ENCODE assay signal across 8 mouse cellular contexts in the genomic region with DNA sequence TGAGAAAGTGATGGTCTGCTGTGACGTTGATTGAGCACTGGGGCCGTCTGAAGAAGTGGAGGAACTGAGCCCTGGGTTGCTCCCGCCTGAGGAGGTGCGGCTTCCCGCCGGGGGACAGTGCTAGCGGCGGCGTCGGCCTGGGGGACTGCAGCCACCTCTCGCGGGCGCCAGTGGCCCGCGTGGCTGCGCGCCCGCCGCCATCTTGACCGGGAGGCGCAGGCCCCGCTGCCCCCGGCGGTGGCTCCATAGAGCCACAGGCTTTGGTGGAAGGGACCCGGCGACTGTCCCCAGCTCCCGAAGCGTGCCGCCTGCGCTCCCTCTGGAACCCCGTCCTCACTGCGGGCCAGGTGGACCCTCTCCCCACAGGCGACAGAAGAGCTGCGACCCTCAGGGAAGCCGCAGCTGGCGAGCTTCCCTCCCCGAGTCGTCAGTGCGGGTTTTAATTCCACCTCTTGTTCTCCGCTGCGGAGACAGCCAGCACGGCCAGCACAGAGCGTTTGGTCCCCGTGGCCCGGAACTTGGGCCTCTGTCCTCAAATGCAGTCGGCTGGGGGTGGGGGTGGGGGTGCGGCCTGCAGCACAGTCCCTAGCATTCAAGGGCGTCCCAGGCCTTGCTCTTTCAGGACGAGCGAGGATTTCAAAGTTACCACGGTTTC. TPM values are rescaled to one million over a fixed set of nuclear protein-coding genes. Genes with fewer than 3 reads are reported as not detected.
DNase-seq lines count a peak whose midpoint lies in the region; ATAC-seq and TF ChIP-seq lines count a peak whose summit lies in the region.

No protein-coding gene starts in this region.

- H3K36me3 ChIP-seq in kidney, embryonic 15.5 days: no peaks in the 10 kb centered on the region
- H3K36me3 ChIP-seq in hindbrain, embryonic 11.5 days (ENCODE audit: control insufficient read depth, insufficient read depth, low read length): no peaks in the 10 kb centered on the region
- H3K36me3 ChIP-seq in liver, postnatal 0 days (replicated peaks; ENCODE audit: insufficient read depth, low read length): no peaks in the 10 kb centered on the region
- no peaks in the 10 kb centered on the region for H3K36me3 ChIP-seq in stomach, embryonic 15.5 days

- DNase-seq in kidney, adult 8-10 months: no peak
- peak; percentile 67 for DNase-seq in embryo, embryonic 11 days
- peak; percentile 60 for DNase-seq in hindbrain, embryonic 11.5 days (ENCODE audit: low spot score)
- peak; percentile 36 for DNase-seq in liver, postnatal 0 days
- DNase-seq in left cerebral cortex, postnatal 25 days (ENCODE audit: low spot score in 2 of 2): no peak

- H3K27ac ChIP-seq in kidney, embryonic 15.5 days: peak overlapping the region; percentile 41; the same call in 1 of the 2 replicates
- peak overlapping the region; percentile 63; the same call in 1 of the 2 replicates for H3K27ac ChIP-seq in hindbrain, embryonic 11.5 days (ENCODE audit: low read depth, low read length)
- H3K27ac ChIP-seq in liver, postnatal 0 days (ENCODE audit: low read depth): peak overlapping the region; percentile 51; the same call in 1 of the 2 replicates
- H3K27ac ChIP-seq in stomach, embryonic 15.5 days: no peak overlapping the region

- peak overlapping the region; percentile 36 for H3K9ac ChIP-seq in kidney, embryonic 15.5 days
- H3K9ac ChIP-seq in hindbrain, embryonic 11.5 days (ENCODE audit: low read depth, low read length): peak overlapping the region; percentile 34
- peak overlapping the region; percentile 59 for H3K9ac ChIP-seq in liver, postnatal 0 days (replicated peaks)
- 0 out of 2 replicates have a peak overlapping the region, but pooled peaks have one; percentile 9 for H3K9ac ChIP-seq in stomach, embryonic 15.5 days

- intact Hi-C loops in left cerebral cortex, postnatal 25 days (cut with DNase I): no loop called here

- TF ChIP-seq CTCF in liver, postnatal 0 days (IDR thresholded peaks at IDR 0.05; ENCODE audit: low read depth): 0 out of 2 replicates have a peak, but pooled peaks have one; percentile 10

- H3K9me3 ChIP-seq in kidney, embryonic 15.5 days (replicated peaks): no peaks in the 10 kb centered on the region
- no peaks in the 10 kb centered on the region for H3K9me3 ChIP-seq in hindbrain, embryonic 11.5 days (ENCODE audit: control insufficient read depth, low read length)
- H3K9me3 ChIP-seq in liver, postnatal 0 days (ENCODE audit: low read length): no peaks in the 10 kb centered on the region
- no peaks in the 10 kb centered on the region for H3K9me3 ChIP-seq in stomach, embryonic 15.5 days

- peak overlapping the region; percentile 65 for H3K4me2 ChIP-seq in kidney, embryonic 15.5 days
- peak overlapping the region; percentile 29 for H3K4me2 ChIP-seq in hindbrain, embryonic 11.5 days (replicated peaks; ENCODE audit: low read depth, low read length)
- peak overlapping the region; percentile 66 for H3K4me2 ChIP-seq in liver, postnatal 0 days (ENCODE audit: low read depth, low read length)
- peak overlapping the region; percentile 64 for H3K4me2 ChIP-seq in stomach, embryonic 15.5 days

- 2% methylated on average over 51 of the region's 51 CpGs for WGBS in kidney, embryonic 15.5 days
- 2% methylated on average over 13 of the region's 51 CpGs for WGBS in hindbrain, embryonic 11.5 days
- 4% methylated on average over 51 of the region's 51 CpGs for WGBS in liver, postnatal 0 days (ENCODE audit: insufficient replicate concordance)
- 7% methylated on average over 49 of the region's 51 CpGs for WGBS in stomach, embryonic 15.5 days

- peaks cover 81% of the 10 kb centered on the region for H3K27me3 ChIP-seq in kidney, embryonic 15.5 days
- peaks cover 40% of the 10 kb centered on the region for H3K27me3 ChIP-seq in hindbrain, embryonic 11.5 days (ENCODE audit: control insufficient read depth, insufficient read depth, low read length)
- peaks cover 37% of the 10 kb centered on the region for H3K27me3 ChIP-seq in liver, postnatal 0 days (ENCODE audit: insufficient read depth, low read length)
- H3K27me3 ChIP-seq in stomach, embryonic 15.5 days (replicated peaks): peaks cover 31% of the 10 kb centered on the region

- peak overlapping the region; percentile 34 for H3K4me3 ChIP-seq in kidney, embryonic 15.5 days (replicated peaks)
- H3K4me3 ChIP-seq in hindbrain, embryonic 11.5 days (ENCODE audit: low read depth, low read length): peak overlapping the region; percentile 16; the same call in 1 of the 2 replicates
- H3K4me3 ChIP-seq in liver, postnatal 0 days (ENCODE audit: low read depth, low read length): peak overlapping the region; percentile 40
- peak overlapping the region; percentile 33 for H3K4me3 ChIP-seq in stomach, embryonic 15.5 days (replicated peaks)

- no peak for ATAC-seq in kidney, embryonic 15.5 days (replicated peaks; ENCODE audit: low FRiP score)
- no peak for ATAC-seq in hindbrain, embryonic 11.5 days (ENCODE audit: low FRiP score)
- peak; percentile 35 for ATAC-seq in liver, postnatal 0 days
- ATAC-seq in stomach, embryonic 15.5 days (ENCODE audit: insufficient read depth, low FRiP score, low read depth): no peak
- ATAC-seq in erythroid progenitor cell, adult 5-6 weeks (replicated peaks; ENCODE audit: low FRiP score, poor library complexity, severe bottlenecking): no peak

- no peak for TF ChIP-seq EP300 in liver, postnatal 0 days (IDR thresholded peaks at IDR 0.05; ENCODE audit: low read depth)

- H3K4me1 ChIP-seq in kidney, embryonic 15.5 days: peaks cover 39% of the 10 kb centered on the region
- H3K4me1 ChIP-seq in hindbrain, embryonic 11.5 days (replicated peaks; ENCODE audit: control insufficient read depth, insufficient read depth, low read length): no peaks in the 10 kb centered on the region
- 0 out of 2 replicates have a peak, but pooled peaks cover 4% of the 10 kb centered on the region for H3K4me1 ChIP-seq in liver, postnatal 0 days (ENCODE audit: insufficient read depth)
- H3K4me1 ChIP-seq in stomach, embryonic 15.5 days: peaks cover 9% of the 10 kb centered on the region; the same call in 1 of the 2 replicates

RNA-seq across cellular contexts. Expression of gene Bcor, which starts 19.9 kb away (rescaled TPM):
- 18.8 and 19.3 TPM in 2 replicates for polyA plus RNA-seq in kidney, embryonic 15.5 days (2015; fragmentation: Nextera tagmentation; extraction: Ambion mirVana)
- polyA plus RNA-seq in hindbrain, embryonic 11.5 days (2014; fragmentation: Nextera tagmentation; extraction: Ambion mirVana): 23.1 and 24.6 TPM in 2 replicates
- polyA plus RNA-seq in liver, postnatal 0 days (2015; fragmentation: Nextera tagmentation; extraction: Ambion mirVana): 4.0 and 4.2 TPM in 2 replicates
- 13.1 and 14.0 TPM in 2 replicates for polyA plus RNA-seq in stomach, embryonic 15.5 days (2015; fragmentation: Nextera tagmentation; extraction: Ambion mirVana)
- total RNA-seq in left cerebral cortex, postnatal 25 days (2021): 10 to 100 TPM; 31.3 to 35.8 TPM
- total RNA-seq in erythroid progenitor cell, adult 5-6 weeks (2015; ENCODE audit: low replicate concordance): 21.4 and 32.4 TPM in 2 replicates
- 26.3 and 35.9 TPM in 2 replicates for total RNA-seq in erythroid progenitor cell, adult 5-6 weeks (2017; ENCODE audit: low replicate concordance)

Comparison
In these comparisons a context has a peak if more than half of its experiments do, and no peak if none do; other contexts are left out.
1. H3K9ac ChIP-seq: peak in every context shown above with its lines; median percentile 59 in liver, postnatal 0 days; 36 in kidney, embryonic 15.5 days; 34 in hindbrain, embryonic 11.5 days; 9 in stomach, embryonic 15.5 days.
2. DNase-seq: peak in embryo, embryonic 11 days (single experiment), hindbrain, embryonic 11.5 days (single experiment) and liver, postnatal 0 days (single experiment); none in kidney, adult 8-10 months (0 of 2) and left cerebral cortex, postnatal 25 days (0 of 2).
3. Peak in every context shown above with its lines, with median percentiles within 50 percentile points of each other: H3K4me2 ChIP-seq and H3K4me3 ChIP-seq.